In the genomic region with DNA sequence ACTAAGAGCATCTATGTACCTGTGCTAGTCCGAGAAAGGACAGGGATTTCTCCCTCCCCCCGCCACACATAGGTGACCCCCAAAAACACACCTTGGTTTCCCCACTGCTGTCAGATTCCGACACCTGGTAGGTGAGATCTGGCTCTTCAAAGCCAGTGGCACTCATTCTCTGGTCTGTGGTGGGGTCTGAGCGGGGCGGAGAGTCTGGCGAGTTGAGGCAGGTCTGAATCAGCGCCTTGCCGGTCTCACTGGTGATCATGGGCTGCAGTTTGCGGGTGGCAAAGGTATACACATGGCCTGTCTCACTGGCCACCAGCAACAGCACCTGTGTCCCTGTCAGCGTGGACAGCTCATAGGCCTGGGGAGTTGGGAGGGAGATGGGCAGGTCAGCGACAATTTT, we compare ENCODE assay signal across 9 mouse cellular contexts. TPM values are rescaled to one million over a fixed set of nuclear protein-coding genes. Genes with fewer than 3 reads are reported as not detected.
DNase-seq lines count a peak whose midpoint lies in the region; ATAC-seq and TF ChIP-seq lines count a peak whose summit lies in the region.
"Had no signal": no experiment of that assay in that cellular context is flagged by ENCODE, and none has a peak within 500 bp of the region (broad histone marks: within the 10 kb centered on the region; RNA-seq: fewer than 3 reads in every experiment).

No protein-coding gene starts in this region.

- TF ChIP-seq CTCF in gastrocnemius, adult 2 months (IDR thresholded peaks at IDR 0.05), result no peak
- TF ChIP-seq CTCF in E14TG2a.4 (conservative IDR thresholded peaks at IDR 0.05; ENCODE audit: low read length), result no peak

- H3K4me1 ChIP-seq in E14TG2a.4 (replicated peaks; ENCODE audit: low read depth, low read length), result peaks cover 59% of the 10 kb centered on the region
- peaks cover 30% of the 10 kb centered on the region for H3K4me1 ChIP-seq in heart, embryonic 16.5 days (ENCODE audit: control insufficient read depth, insufficient read depth, low read length)
- H3K4me1 ChIP-seq in liver, embryonic 15.5 days (replicated peaks), result peaks cover 46% of the 10 kb centered on the region

- no peak for ATAC-seq in heart, embryonic 16.5 days (replicated peaks; ENCODE audit: extremely low read depth, insufficient read depth, low FRiP score)
- ATAC-seq in liver, embryonic 15.5 days (ENCODE audit: insufficient read depth), result no peak
- ATAC-seq in CD4-positive, CD25-positive, alpha-beta regulatory T cell, adult 4 months, result no peak

- peaks cover 18% of the 10 kb centered on the region for H3K27me3 ChIP-seq in E14TG2a.4 (ENCODE audit: insufficient read depth, low read length)
- no peaks in the 10 kb centered on the region for H3K27me3 ChIP-seq in heart, embryonic 16.5 days (ENCODE audit: control insufficient read depth, insufficient read depth, low read length)
- H3K27me3 ChIP-seq in liver, embryonic 15.5 days, result no peaks in the 10 kb centered on the region; the same call in 1 of the 2 replicates
- H3K27me3 ChIP-seq: CH12.LX had no signal

- H3K9ac ChIP-seq in heart, embryonic 16.5 days (ENCODE audit: low read length), result peak overlapping the region; percentile 100
- peak overlapping the region; percentile 87; the same call in 1 of the 2 replicates for H3K9ac ChIP-seq in liver, embryonic 15.5 days

- DNase-seq in gastrocnemius, adult 2 months, result peak; percentile 38
- no peak for DNase-seq in gastrocnemius, postnatal 14 days
- DNase-seq in right cerebral cortex, postnatal 4 days, result no peak
- no peak for DNase-seq in left cerebral cortex, postnatal 10 days (ENCODE audit: extremely low spot score in 1 of 2, low spot score in 2 of 2)

- no peaks in the 10 kb centered on the region for H3K9me3 ChIP-seq in E14TG2a.4 (ENCODE audit: low read length)
- no peaks in the 10 kb centered on the region for H3K9me3 ChIP-seq in heart, embryonic 16.5 days (replicated peaks; ENCODE audit: control insufficient read depth, low read length)
- no peaks in the 10 kb centered on the region for H3K9me3 ChIP-seq in liver, embryonic 15.5 days (replicated peaks)

- peaks cover 44% of the 10 kb centered on the region for H3K36me3 ChIP-seq in E14TG2a.4 (ENCODE audit: insufficient read depth, low read length)
- H3K36me3 ChIP-seq in heart, embryonic 16.5 days (ENCODE audit: control insufficient read depth, insufficient read depth), result peaks cover 33% of the 10 kb centered on the region
- peaks cover 37% of the 10 kb centered on the region for H3K36me3 ChIP-seq in liver, embryonic 15.5 days (replicated peaks)

- intact Hi-C loops in gastrocnemius, adult 2 months (cut with DNase I), result loop anchor here (5.0 to 10.0 kb wide), 2 partner anchors 94 to 151 kb away; a partner anchor contains a TSS
- intact Hi-C loops in gastrocnemius, postnatal 14 days (cut with DNase I; ENCODE audit: low total_unique reads), result no loop called here
- intact Hi-C loops in left cerebral cortex, postnatal 10 days (cut with DNase I), result loop anchor here (5.0 kb wide), 1 partner anchor 94 kb away; a partner anchor contains a TSS

- peak overlapping the region; percentile 98 for H3K4me3 ChIP-seq in gastrocnemius, adult 2 months
- peak overlapping the region; percentile 91 for H3K4me3 ChIP-seq in E14TG2a.4 (replicated peaks; ENCODE audit: low read length)
- peak overlapping the region; percentile 96 for H3K4me3 ChIP-seq in heart, embryonic 16.5 days (ENCODE audit: low read length)
- peak overlapping the region; percentile 30; the same call in 1 of the 2 replicates for H3K4me3 ChIP-seq in liver, embryonic 15.5 days (replicated peaks)

- WGBS in heart, embryonic 16.5 days, result 24% methylated on average over 11 of the region's 11 CpGs
- WGBS in liver, embryonic 15.5 days (ENCODE audit: insufficient replicate concordance), result 80% methylated on average over 11 of the region's 11 CpGs

- H3K27ac ChIP-seq in gastrocnemius, adult 2 months, result peak overlapping the region; percentile 98
- H3K27ac ChIP-seq in heart, embryonic 16.5 days (ENCODE audit: low read length), result peak overlapping the region; percentile 97
- H3K27ac ChIP-seq in liver, embryonic 15.5 days (replicated peaks), result peak overlapping the region; percentile 48; the same call in 1 of the 2 replicates

- H3K4me2 ChIP-seq in heart, embryonic 16.5 days (ENCODE audit: low read depth, low read length), result peak overlapping the region; percentile 78
- H3K4me2 ChIP-seq in liver, embryonic 15.5 days, result peak overlapping the region; percentile 98

RNA-seq across cellular contexts. Expression of a gene that starts 2.5 kb away (rescaled TPM):
- 10 to 100 TPM; 82.4 to 89.3 TPM for total RNA-seq in gastrocnemius, adult 2 months (2021)
- 10 to 100 TPM; 48.7 to 66.2 TPM for total RNA-seq in gastrocnemius, postnatal 14 days (2021)
- 11.0 and 12.4 TPM in 2 replicates for polyA plus RNA-seq in heart, embryonic 16.5 days (2015; fragmentation: Nextera tagmentation; extraction: Ambion mirVana)
- polyA plus RNA-seq in liver, embryonic 15.5 days (2015; fragmentation: Nextera tagmentation; extraction: Ambion mirVana), result 2.2 and 3.1 TPM in 2 replicates
- 1 to 10 TPM; 7.3 to 8.2 TPM for polyA plus RNA-seq in CD4-positive, CD25-positive, alpha-beta regulatory T cell, adult 4 months (2017; shearing (Covaris generic))
- 10 to 100 TPM; 39.9 to 44.9 TPM for total RNA-seq in left cerebral cortex, postnatal 10 days (2021)

RNA-seq across cellular contexts. Expression of a gene that starts 7.3 kb away (rescaled TPM):
- total RNA-seq in gastrocnemius, adult 2 months (2021), result 10 to 100 TPM; 13.8 to 15.5 TPM
- total RNA-seq in gastrocnemius, postnatal 14 days (2021), result 10 to 100 TPM in 1 of 2 experiments, 1 to 10 TPM in 1; 9.5 to 11.9 TPM
- 5.6 and 6.4 TPM in 2 replicates for polyA plus RNA-seq in heart, embryonic 16.5 days (2015; fragmentation: Nextera tagmentation; extraction: Ambion mirVana)
- polyA plus RNA-seq in liver, embryonic 15.5 days (2015; fragmentation: Nextera tagmentation; extraction: Ambion mirVana), result 0.50 and 0.51 TPM in 2 replicates
- polyA plus RNA-seq in CD4-positive, CD25-positive, alpha-beta regulatory T cell, adult 4 months (2017; shearing (Covaris generic)), result 1 to 10 TPM; 4.2 to 5.6 TPM
- 10 to 100 TPM; 41.7 to 43.5 TPM for total RNA-seq in left cerebral cortex, postnatal 10 days (2021)

RNA-seq across cellular contexts. Expression of a gene that starts 57.0 kb away (rescaled TPM):
- total RNA-seq in gastrocnemius, adult 2 months (2021), result 1 to 10 TPM; 5.2 to 5.7 TPM
- 1 to 10 TPM; 4.8 to 6.3 TPM for total RNA-seq in gastrocnemius, postnatal 14 days (2021)
- polyA plus RNA-seq in heart, embryonic 16.5 days (2015; fragmentation: Nextera tagmentation; extraction: Ambion mirVana), result 28.0 and 29.6 TPM in 2 replicates
- 17.5 and 17.7 TPM in 2 replicates for polyA plus RNA-seq in liver, embryonic 15.5 days (2015; fragmentation: Nextera tagmentation; extraction: Ambion mirVana)
- polyA plus RNA-seq in CD4-positive, CD25-positive, alpha-beta regulatory T cell, adult 4 months (2017; shearing (Covaris generic)), result 1 to 10 TPM; 6.4 to 6.9 TPM
- 1 to 10 TPM; 6.0 to 6.2 TPM for total RNA-seq in left cerebral cortex, postnatal 10 days (2021)

Comparison
In these comparisons a context has a peak if more than half of its experiments do, and no peak if none do; other contexts are left out.
1. H3K27ac ChIP-seq: peak in every context shown above with its lines; median percentile 98 in gastrocnemius, adult 2 months; 97 in heart, embryonic 16.5 days; 48 in liver, embryonic 15.5 days.
2. H3K4me3 ChIP-seq: peak in every context shown above with its lines; median percentile 98 in gastrocnemius, adult 2 months; 96 in heart, embryonic 16.5 days; 91 in E14TG2a.4; 30 in liver, embryonic 15.5 days.